Mouse (Mus musculus) layer of hippocampus, adult 11-12 months (tissue): ENCODE measurements around the gene Gm28434.

Experiments
- DNase-seq: peaks from one replicate; pipeline ENCODE4 v3.0.0; 2022; ENCODE audit warnings: low spot score

The Gm28434 gene

GRCm38 (mm10) chr5:87969201-87969600 is at the start of gene Gm28434, which contains the start of gene 2310003L06Rik:
Gene Gm28434 (plus strand): TSS chr5:87969517.
Gene 2310003L06Rik (plus strand): TSS chr5:87969459.
- DNase-seq: no peak

- DNase-seq: no peak
Measured at GRCm38 (mm10) chr5:87925372-87925771, 43.9 kb upstream of the Gm28434 start, which contains the start of gene Csn3. Gene Csn3 (plus strand): TSS chr5:87925579.

GRCm38 (mm10) chr5:87931603-87932002 is 37.7 kb upstream of the Gm28434 start:
- no peak for DNase-seq

- DNase-seq: no peak
Measured at GRCm38 (mm10) chr5:87940752-87941151, 28.6 kb upstream of the Gm28434 start.

GRCm38 (mm10) chr5:87942515-87942914 is 26.8 kb upstream of the Gm28434 start:
- DNase-seq: no peak

GRCm38 (mm10) chr5:87951836-87952235 is 17.5 kb upstream of the Gm28434 start:
- no peak for DNase-seq

GRCm38 (mm10) chr5:87979139-87979538 is 9.8 kb downstream of the Gm28434 start, which contains the start of gene Cabs1:
Gene Cabs1 (plus strand): TSS chr5:87979439.
- DNase-seq: no peak

GRCm38 (mm10) chr5:87982468-87983214 is 13.3 kb downstream of the Gm28434 start:
- DNase-seq: no peak

- no peak for DNase-seq
Measured at GRCm38 (mm10) chr5:88002249-88002648, 32.9 kb downstream of the Gm28434 start, which contains the start of gene Smr3a. Gene Smr3a (plus strand): TSS chr5:88002549.

- no peak for DNase-seq
Measured at GRCm38 (mm10) chr5:88005241-88005640, 35.9 kb downstream of the Gm28434 start.
